Mouse (Mus musculus) G1E (cell line): ENCODE measurements around the gene Tpo. TPM values are rescaled to one million over a fixed set of nuclear protein-coding genes. Genes with fewer than 3 reads are reported as not detected.

Experiments
- ATAC-seq: 2 replicates; pipeline ENCODE4 v1.8.0; 2016; ENCODE audit warnings: mild to moderate bottlenecking; ENCODE audit not compliant: insufficient number of reproducible peaks, poor library complexity, low FRiP score, severe bottlenecking; ENCODE audit errors: extremely low read depth
- DNase-seq: peaks from one replicate; pipeline ENCODE4 v3.0.0; 2012; ENCODE audit warnings: low spot score
- H3K27me3 ChIP-seq: 2 replicates; pipeline ENCODE4 v1.6.1; 2012; ENCODE audit warnings: mild to moderate bottlenecking, low read length, inconsistent platforms; ENCODE audit not compliant: insufficient read depth
- H3K36me3 ChIP-seq: replicated peaks from 2 replicates; pipeline ENCODE3; 2012; ENCODE audit warnings: mild to moderate bottlenecking, inconsistent platforms
- H3K4me1 ChIP-seq: 2 replicates; pipeline ENCODE4 v1.6.1; 2012; ENCODE audit warnings: low read depth, low read length, inconsistent platforms, mixed read lengths; ENCODE audit not compliant: insufficient read depth
- H3K4me3 ChIP-seq: 2 replicates; pipeline ENCODE4 v1.5.1; 2012; ENCODE audit warnings: low read depth, mild to moderate bottlenecking, inconsistent platforms, low read length, moderate library complexity, mixed read lengths
- H3K9me3 ChIP-seq: replicated peaks from 2 replicates; pipeline ENCODE4 v1.6.1; 2012; ENCODE audit warnings: inconsistent platforms
- CTCF ChIP-seq: IDR thresholded peaks from 2 replicates; pipeline ENCODE4 v1.5.1; 2012; ENCODE audit warnings: low read depth, low read length, inconsistent platforms, mixed read lengths
- GATA1 ChIP-seq: IDR thresholded peaks from 2 replicates; pipeline ENCODE4 v1.6.1; 2012; ENCODE audit warnings: borderline replicate concordance, low read length, inconsistent platforms, mixed read lengths
- GATA2 ChIP-seq: IDR thresholded peaks from 2 replicates; pipeline ENCODE4 v1.6.1; 2012; ENCODE audit warnings: low read depth, low read length, inconsistent platforms, borderline replicate concordance
- POLR2AphosphoS5 ChIP-seq: IDR thresholded peaks from 2 replicates; pipeline ENCODE4 v1.6.1; 2012; ENCODE audit warnings: low read depth, low read length, inconsistent platforms; ENCODE audit not compliant: insufficient replicate concordance
- TAL1 ChIP-seq: conservative IDR thresholded peaks from 2 replicates; pipeline ENCODE4 v1.6.1; 2012; ENCODE audit warnings: low read depth, low read length, inconsistent platforms, mixed read lengths
- polyA plus RNA-seq: library from polyadenylated mRNA; stranded (reverse); fragments of >175 nt; gene quantifications from 2 replicates; pipeline ENCODE4 v1.2.3, GENCODE M21; 2012
- total RNA-seq, 2 experiments: library from RNA; stranded (forward) in 1 of 2; stranded (reverse) in 1 of 2; fragments of 200-1000 nt in 1 of 2; fragments of >200 nt in 1 of 2; fragmentation: Nextera tagmentation in 1 of 2; gene quantifications; 2 replicates each; pipeline ENCODE4 v1.2.3; 2014 to 2017

Gene Tpo
- total and polyA plus RNA-seq, 3 experiments = 0.05 TPM; not detected in 2

GRCm38 (mm10) chr12:30036569-30037055 is 95.8 kb downstream of the Tpo start:
- Histone ChIP-seq H3K4me1 (no peaks in the 10 kb centered on the region), H3K36me3 (no peaks in the 10 kb centered on the region), H3K9me3 (peaks cover 70% of the 10 kb centered on the region), H3K27me3 (no peaks in the 10 kb centered on the region), H3K4me3 (no peak overlapping the region)
- TF ChIP-seq CTCF (no peak), GATA1 (no peak), TAL1 (no peak), GATA2 (no peak), POLR2AphosphoS5 (no peak)
- DNase-seq (no peak), ATAC-seq (no peak)

- H3K9me3 ChIP-seq = peaks cover 71% of the 10 kb centered on the region
- H3K36me3 ChIP-seq = no peaks in the 10 kb centered on the region
- H3K27me3 ChIP-seq = no peaks in the 10 kb centered on the region
- no peak for ATAC-seq
- no peak for DNase-seq
- H3K4me3 ChIP-seq = no peak overlapping the region
- TF ChIP-seq CTCF (no peak), TAL1 (no peak), GATA2 (no peak), GATA1 (no peak), POLR2AphosphoS5 (no peak)
- no peaks in the 10 kb centered on the region for H3K4me1 ChIP-seq
These were observed 96.4 kb downstream of the Tpo start for GRCm38 (mm10) chr12:30035841-30036568.

DNA sequence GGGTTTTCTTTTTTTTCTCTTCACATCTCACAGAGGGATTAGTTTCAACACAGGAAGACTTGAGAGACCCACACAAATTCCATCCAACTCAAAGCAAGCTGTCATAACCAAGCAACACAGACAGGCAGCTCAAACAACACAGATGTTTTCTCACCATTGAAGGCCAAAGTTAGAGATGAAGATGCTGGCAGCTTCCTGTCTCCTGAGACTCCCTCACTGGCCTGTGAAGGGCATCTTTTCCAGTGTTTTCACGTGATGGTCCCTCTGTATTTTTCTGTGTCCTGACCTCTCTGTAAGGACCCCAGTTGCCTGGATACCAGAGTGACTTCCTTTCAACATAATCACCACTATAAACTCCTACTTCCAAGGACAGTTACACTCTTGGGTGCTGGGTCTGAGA is 97.0 kb downstream of the Tpo start:
- ATAC-seq (no peak), DNase-seq (no peak)

DNA sequence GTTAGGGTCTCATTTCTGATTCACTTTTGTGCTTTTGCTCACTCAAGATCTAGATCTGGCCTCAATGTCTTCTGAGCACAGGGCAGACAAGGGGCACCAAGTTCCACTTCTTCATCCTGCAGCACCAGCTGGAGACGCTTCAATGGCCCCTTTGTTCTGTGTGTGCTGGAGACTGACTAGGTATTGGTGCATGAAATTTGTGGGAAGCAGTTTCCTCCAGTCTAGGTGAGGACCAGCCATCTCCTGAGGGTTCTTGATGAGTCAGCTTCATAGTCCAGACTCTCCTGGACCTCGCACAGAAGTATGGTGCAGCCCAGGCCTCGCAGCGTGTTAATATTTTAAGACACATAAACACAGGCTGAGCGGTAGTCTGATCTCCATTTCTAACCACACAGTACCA is 97.7 kb downstream of the Tpo start:
- no peak overlapping the region for H3K4me3 ChIP-seq
- H3K36me3 ChIP-seq = no peaks in the 10 kb centered on the region
- TF ChIP-seq GATA2 (no peak), TAL1 (no peak), GATA1 (no peak), POLR2AphosphoS5 (no peak), CTCF (no peak)
- no peaks in the 10 kb centered on the region for H3K27me3 ChIP-seq
- no peak for ATAC-seq
- no peak for DNase-seq
- H3K4me1 ChIP-seq = no peaks in the 10 kb centered on the region
- H3K9me3 ChIP-seq = peaks cover 74% of the 10 kb centered on the region

More for the DNA sequence above, 97.0 kb downstream of the Tpo start:
- H3K4me1 ChIP-seq = no peaks in the 10 kb centered on the region
- TF ChIP-seq CTCF = no peak
- H3K9me3 ChIP-seq = peaks cover 71% of the 10 kb centered on the region
- no peaks in the 10 kb centered on the region for H3K36me3 ChIP-seq
- no peak overlapping the region for H3K4me3 ChIP-seq
- H3K27me3 ChIP-seq = no peaks in the 10 kb centered on the region

GRCm38 (mm10) chr12:30030571-30030970 is 101.9 kb downstream of the Tpo start:
- Histone ChIP-seq H3K4me3 (no peak overlapping the region), H3K9me3 (peaks cover 64% of the 10 kb centered on the region), H3K27me3 (no peaks in the 10 kb centered on the region), H3K36me3 (no peaks in the 10 kb centered on the region), H3K4me1 (no peaks in the 10 kb centered on the region)
- DNase-seq (no peak), ATAC-seq (no peak)
- no peak for TF ChIP-seq POLR2AphosphoS5

DNA sequence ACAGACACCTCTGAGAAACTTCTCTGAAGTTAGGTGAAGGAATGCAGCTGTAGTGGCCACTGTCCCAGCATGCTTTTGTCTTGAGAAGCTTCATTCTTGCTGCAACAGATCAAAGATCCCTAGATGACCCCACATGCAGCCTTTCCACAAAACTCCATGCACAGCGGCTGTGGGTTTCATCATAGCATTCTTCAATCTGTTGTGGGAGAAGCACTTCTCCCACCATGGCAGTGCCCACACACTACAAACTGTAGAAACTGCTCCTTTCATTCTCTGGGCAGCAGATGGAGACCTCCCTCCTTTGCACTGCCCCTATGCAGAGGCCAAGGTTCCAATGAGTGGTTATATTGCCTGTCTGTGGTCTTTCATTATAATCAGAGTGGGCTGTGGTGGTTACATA is 103.3 kb downstream of the Tpo start:
- peaks cover 61% of the 10 kb centered on the region for H3K9me3 ChIP-seq
- H3K4me3 ChIP-seq = no peak overlapping the region
- TF ChIP-seq GATA2 (no peak), TAL1 (no peak), GATA1 (no peak), CTCF (no peak), POLR2AphosphoS5 (no peak)
- ATAC-seq (no peak), DNase-seq (no peak)
- H3K36me3 ChIP-seq = no peaks in the 10 kb centered on the region
- H3K27me3 ChIP-seq = no peaks in the 10 kb centered on the region
- H3K4me1 ChIP-seq = no peaks in the 10 kb centered on the region
